Mouse (Mus musculus) heart, embryonic 14.5 days (tissue): ENCODE results near the gene Gm45837. TPM values are rescaled to one million over a fixed set of nuclear protein-coding genes. Genes with fewer than 3 reads are reported as not detected.

Experiments used
- ATAC-seq: fragments of 200-750 bp; cut with Nextera tagmentation; 2 replicates; pipeline ENCODE4 v1.8.0; 2017; ENCODE audit warnings: low read depth, moderate TSS enrichment; ENCODE audit not compliant: insufficient number of reproducible peaks, insufficient read depth, low FRiP score
- H3K27ac ChIP-seq, 2 experiments: fragments of 200-500 bp in 1 of 2; fragments of 300-500 bp in 1 of 2; sonication (generic) in 1 of 2; replicated peaks in 1 of 2; 2 replicates each; pipeline ENCODE4 v1.5.1; 2012 to 2014; ENCODE audit warnings: low read depth in 2 of 2, low read length in 2 of 2, control low read depth in 1 of 2, mild to moderate bottlenecking in 1 of 2, mixed read lengths in 1 of 2; ENCODE audit not compliant: control insufficient read depth in 1 of 2, insufficient read depth in 1 of 2
- H3K27me3 ChIP-seq: fragments of 300-500 bp; sonication (generic); 2 replicates; pipeline ENCODE4 v1.6.1; 2014; ENCODE audit warnings: mild to moderate bottlenecking, low read length, control low read depth; ENCODE audit not compliant: control insufficient read depth, insufficient read depth
- H3K36me3 ChIP-seq: fragments of 300-500 bp; sonication (generic); 2 replicates; pipeline ENCODE4 v1.6.1; 2014; ENCODE audit warnings: mild to moderate bottlenecking, control low read depth, low read length, mixed read lengths; ENCODE audit not compliant: control insufficient read depth, insufficient read depth
- H3K4me1 ChIP-seq, 2 experiments: fragments of 200-500 bp in 1 of 2; fragments of 300-500 bp in 1 of 2; sonication (generic) in 1 of 2; 2 replicates each; pipeline ENCODE4 v1.6.1; 2012 to 2014; ENCODE audit warnings: low read length in 2 of 2, control low read depth in 1 of 2, mixed read lengths in 1 of 2; ENCODE audit not compliant: control insufficient read depth in 2 of 2, insufficient read depth in 2 of 2
- H3K4me2 ChIP-seq: fragments of 300-500 bp; sonication (generic); 2 replicates; pipeline ENCODE4 v1.6.1; 2014; ENCODE audit warnings: mild to moderate bottlenecking, low read length
- H3K4me3 ChIP-seq, 2 experiments: fragments of 200-500 bp in 1 of 2; fragments of 300-500 bp in 1 of 2; sonication (generic) in 1 of 2; 2 replicates each; pipeline ENCODE4 v1.5.1; 2012 to 2014; ENCODE audit warnings: low read length in 2 of 2, mild to moderate bottlenecking in 2 of 2, control low read depth in 1 of 2, low read depth in 1 of 2, moderate library complexity in 1 of 2; ENCODE audit not compliant: control insufficient read depth in 1 of 2, insufficient read depth in 1 of 2
- H3K9ac ChIP-seq: fragments of 300-500 bp; sonication (generic); 2 replicates; pipeline ENCODE4 v1.6.1; 2014; ENCODE audit warnings: mild to moderate bottlenecking, low read length
- H3K9me3 ChIP-seq: fragments of 300-500 bp; sonication (generic); 2 replicates; pipeline ENCODE4 v1.6.1; 2016; ENCODE audit warnings: low read length, control low read depth; ENCODE audit not compliant: control insufficient read depth
- WGBS: fragments of 180-500 bp; shearing (Covaris S2); extraction: QIAGEN DNeasy Blood & Tissue Kit; methylation state at CpG from one replicate; pipeline ENCODE4 v1.1.7; 2014; 5-methylcytosine and 5-hydroxymethylcytosine counted together
- polyA plus RNA-seq: library from polyadenylated mRNA; unstranded; fragments of >200 nt; fragmentation: Nextera tagmentation; extraction: Ambion mirVana; gene quantifications from 2 replicates; pipeline ENCODE4 v1.2.1, GENCODE M21; 2014

The Gm45837 gene
- polyA plus RNA-seq, result 0.26 TPM in 1 of 2 replicates, not detected in the other

GRCm38 (mm10) chr7:101410267-101410936 lies at the start of gene Gm45837:
Gm45837 (plus strand) TSS chr7:101410886.
- 72% methylated on average over 11 of the region's 11 CpGs for WGBS
- H3K27me3 ChIP-seq, result no peaks in the 10 kb centered on the region
- no peak for ATAC-seq
- no peak within 1 kb of the TSS for H3K4me2 ChIP-seq
- H3K36me3 ChIP-seq, result peaks cover 32% of the 10 kb centered on the region
- H3K9me3 ChIP-seq, result no peaks in the 10 kb centered on the region
- no peak within 1 kb of the TSS for H3K4me3 ChIP-seq
- H3K9ac ChIP-seq, result no peak within 1 kb of the TSS
- peaks cover 19 to 22% of the 10 kb centered on the region in 2 experiments for H3K4me1 ChIP-seq
- no peak within 1 kb of the TSS for H3K27ac ChIP-seq

- 87% methylated on average over 4 of the region's 4 CpGs for WGBS
- no peak overlapping the region for H3K4me3 ChIP-seq
- no peak for ATAC-seq
- no peak overlapping the region for H3K4me2 ChIP-seq
- H3K36me3 ChIP-seq, result no peaks in the 10 kb centered on the region
- no peaks in the 10 kb centered on the region for H3K27me3 ChIP-seq
- H3K4me1 ChIP-seq, result peaks cover 0 to 10% of the 10 kb centered on the region in 2 experiments; a peak in 2 of 4 replicates
- H3K9ac ChIP-seq, result no peak overlapping the region
- H3K27ac ChIP-seq, result no peak overlapping the region
- no peaks in the 10 kb centered on the region for H3K9me3 ChIP-seq
Measured at GRCm38 (mm10) chr7:101361021-101361420, 49.7 kb upstream of the Gm45837 start.

- WGBS, result 63% methylated on average over 4 of the region's 4 CpGs
- no peaks in the 10 kb centered on the region for H3K27me3 ChIP-seq
- ATAC-seq, result no peak
- H3K4me3 ChIP-seq, result no peak overlapping the region
- H3K9me3 ChIP-seq, result no peaks in the 10 kb centered on the region
- no peak overlapping the region for H3K9ac ChIP-seq
- peaks cover 0 to 8% of the 10 kb centered on the region in 2 experiments; a peak in 2 of 4 replicates for H3K4me1 ChIP-seq
- H3K4me2 ChIP-seq, result no peak overlapping the region
- no peak overlapping the region for H3K27ac ChIP-seq
- no peaks in the 10 kb centered on the region for H3K36me3 ChIP-seq
Measured at GRCm38 (mm10) chr7:101361767-101362166, 48.9 kb upstream of the Gm45837 start.

GRCm38 (mm10) chr7:101362791-101363191 lies 47.9 kb upstream of the Gm45837 start:
- no peak for ATAC-seq

GRCm38 (mm10) chr7:101363914-101364313 lies 46.8 kb upstream of the Gm45837 start:
- Histone ChIP-seq H3K9me3 (no peaks in the 10 kb centered on the region), H3K4me2 (no peak overlapping the region), H3K4me1 (peaks cover 0 to 5% of the 10 kb centered on the region in 2 experiments; a peak in 2 of 4 replicates), H3K27ac (no peak overlapping the region), H3K9ac (no peak overlapping the region), H3K4me3 (no peak overlapping the region), H3K36me3 (no peaks in the 10 kb centered on the region), H3K27me3 (no peaks in the 10 kb centered on the region)
- no peak for ATAC-seq
- 80% methylated on average over 5 of the region's 5 CpGs for whole genome bisulfite sequencing

More at GRCm38 (mm10) chr7:101362791-101363191, 47.9 kb upstream of the Gm45837 start:
- H3K36me3 ChIP-seq, result no peaks in the 10 kb centered on the region
- 76% methylated on average over 5 of the region's 5 CpGs for WGBS
- no peak overlapping the region for H3K4me3 ChIP-seq
- H3K9me3 ChIP-seq, result no peaks in the 10 kb centered on the region
- no peak overlapping the region for H3K4me2 ChIP-seq
- H3K9ac ChIP-seq, result no peak overlapping the region
- no peak overlapping the region for H3K27ac ChIP-seq
- no peaks in the 10 kb centered on the region for H3K27me3 ChIP-seq
- H3K4me1 ChIP-seq, result peaks cover 0 to 5% of the 10 kb centered on the region in 2 experiments; a peak in 2 of 4 replicates

- WGBS, result 56% methylated on average over 11 of the region's 11 CpGs
- 0 out of 2 replicates have a peak, but pooled peaks cover 3% of the 10 kb centered on the region for H3K27me3 ChIP-seq
- H3K4me2 ChIP-seq, result no peak overlapping the region
- peaks cover 0 to 5% of the 10 kb centered on the region in 2 experiments; a peak in 1 of 4 replicates for H3K4me1 ChIP-seq
- no peaks in the 10 kb centered on the region for H3K9me3 ChIP-seq
- no peak overlapping the region for H3K27ac ChIP-seq
- H3K36me3 ChIP-seq, result no peaks in the 10 kb centered on the region
- no peak for ATAC-seq
- no peak overlapping the region for H3K9ac ChIP-seq
- H3K4me3 ChIP-seq, result no peak overlapping the region
Measured at GRCm38 (mm10) chr7:101367901-101368852, 42.5 kb upstream of the Gm45837 start.

GRCm38 (mm10) chr7:101369666-101370065 lies 41.0 kb upstream of the Gm45837 start:
- no peak overlapping the region for H3K4me2 ChIP-seq
- H3K36me3 ChIP-seq, result no peaks in the 10 kb centered on the region
- H3K9me3 ChIP-seq, result no peaks in the 10 kb centered on the region
- no peak overlapping the region for H3K27ac ChIP-seq
- no peak for ATAC-seq
- H3K4me1 ChIP-seq, result no peaks in the 10 kb centered on the region
- 78% methylated on average over 7 of the region's 7 CpGs for WGBS
- H3K4me3 ChIP-seq, result no peak overlapping the region
- H3K27me3 ChIP-seq, result 0 out of 2 replicates have a peak, but pooled peaks cover 3% of the 10 kb centered on the region
- no peak overlapping the region for H3K9ac ChIP-seq
